Mouse (Mus musculus) stomach, postnatal 0 days (tissue): ENCODE data around the gene Pkn1. TPM values are rescaled to one million over a fixed set of nuclear protein-coding genes. Genes with fewer than 3 reads are reported as not detected.

ENCODE experiments used
- ATAC-seq: fragments of 200-750 bp; cut with Nextera tagmentation; 2 replicates; pipeline ENCODE4 v1.8.0; 2017; ENCODE audit not compliant: low FRiP score, low TSS enrichment
- DNase-seq: peaks from one replicate; pipeline ENCODE4 v3.0.0-alpha.2; 2016; ENCODE audit warnings: low spot score
- H3K27ac ChIP-seq: fragments of 300-500 bp; sonication (generic); replicated peaks from 2 replicates; pipeline ENCODE4 v1.5.1; 2014; ENCODE audit warnings: mild to moderate bottlenecking, control low read depth
- H3K27me3 ChIP-seq: fragments of 300-500 bp; sonication (generic); 2 replicates; pipeline ENCODE4 v1.6.1; 2014; ENCODE audit warnings: low read length; ENCODE audit not compliant: control insufficient read depth, insufficient read depth
- H3K36me3 ChIP-seq: fragments of 300-500 bp; sonication (generic); 2 replicates; pipeline ENCODE4 v1.6.1; 2014; ENCODE audit warnings: low read length, mixed read lengths; ENCODE audit not compliant: control insufficient read depth, insufficient read depth
- H3K4me1 ChIP-seq: fragments of 300-500 bp; sonication (generic); replicated peaks from 2 replicates; pipeline ENCODE4 v1.6.1; 2014; ENCODE audit warnings: antibody characterized with exemption; ENCODE audit not compliant: control insufficient read depth, insufficient read depth
- H3K4me2 ChIP-seq: fragments of 300-500 bp; sonication (generic); replicated peaks from 2 replicates; pipeline ENCODE4 v1.6.1; 2014; ENCODE audit warnings: low read depth, mild to moderate bottlenecking, control low read depth, moderate library complexity
- H3K4me3 ChIP-seq: fragments of 300-500 bp; sonication (generic); 2 replicates; pipeline ENCODE4 v1.5.1; 2014; ENCODE audit warnings: low read depth, low read length, control low read depth
- H3K9ac ChIP-seq: fragments of 300-500 bp; sonication (generic); 2 replicates; pipeline ENCODE4 v1.6.1; 2014; ENCODE audit warnings: mild to moderate bottlenecking, low read length, control low read depth, mixed read lengths
- H3K9me3 ChIP-seq: fragments of 300-500 bp; sonication (generic); 2 replicates; pipeline ENCODE4 v1.6.1; 2016; ENCODE audit warnings: low read length; ENCODE audit not compliant: control insufficient read depth
- CTCF ChIP-seq: IDR thresholded peaks from 2 replicates; pipeline ENCODE4 v1.5.1; 2016; ENCODE audit warnings: antibody characterized with exemption, low read depth, mild to moderate bottlenecking, moderate library complexity
- EP300 ChIP-seq: optimal IDR thresholded peaks from 2 replicates; pipeline ENCODE3; 2016; ENCODE audit warnings: antibody characterized with exemption
- WGBS: fragments of 180-500 bp; shearing (Covaris S2); extraction: QIAGEN DNeasy Blood & Tissue Kit; methylation state at CpG from one replicate; pipeline ENCODE4 v1.1.7; 2014; 5-methylcytosine and 5-hydroxymethylcytosine counted together
- polyA plus RNA-seq: library from polyadenylated mRNA; unstranded; fragments of >200 nt; fragmentation: Nextera tagmentation; extraction: Ambion mirVana; gene quantifications from 2 replicates; pipeline ENCODE4 v1.2.1, GENCODE M21; 2015

Pkn1 gene
- polyA plus RNA-seq, 1 experiment from 2014 or later = 14.4 TPM

DNA sequence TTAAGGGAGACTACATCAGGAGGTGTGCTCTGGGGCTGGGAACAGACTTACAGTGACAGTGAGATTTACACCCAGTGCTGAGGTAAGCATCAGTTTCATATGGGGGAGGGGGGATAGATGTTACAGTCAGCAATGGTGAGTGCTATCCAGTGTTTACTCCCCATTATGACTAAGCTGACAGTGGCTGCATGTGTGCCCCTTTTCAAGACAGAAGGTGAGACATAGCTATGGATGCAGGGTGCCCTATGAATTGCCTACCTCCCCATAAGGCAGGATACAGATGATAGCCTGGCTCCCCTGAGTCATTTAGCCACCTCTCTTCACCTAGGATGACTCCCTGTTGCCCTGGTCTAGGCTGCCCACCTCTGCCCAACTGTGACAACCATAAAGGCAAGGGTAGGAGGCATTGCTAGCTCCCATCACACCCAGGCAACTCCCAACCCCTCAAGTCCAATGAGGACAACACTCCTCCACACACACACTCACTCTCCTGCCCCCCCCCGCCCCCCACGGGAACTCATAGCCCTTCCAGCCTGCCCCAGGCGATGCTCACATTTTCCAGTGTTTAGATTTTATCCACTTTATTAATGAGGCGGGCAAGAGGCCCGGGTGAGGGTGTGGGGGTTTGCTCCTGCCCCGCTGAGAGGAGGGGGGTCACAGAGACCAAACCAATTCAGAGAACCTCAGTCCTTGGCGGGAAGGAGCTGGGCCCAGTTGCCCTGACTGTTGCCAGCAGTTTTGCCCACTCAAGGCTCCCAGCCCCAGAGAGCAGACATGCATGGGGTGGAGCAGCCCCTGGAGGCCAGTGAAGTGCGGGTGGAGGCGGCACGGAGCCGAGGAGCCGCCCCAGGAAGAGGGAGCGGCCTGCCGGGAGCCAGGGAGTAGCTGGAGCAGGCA, 32.8 kb downstream of the Pkn1 start, which contains the start of gene Ptger1:
Gene Ptger1, plus strand, starts transcription at position 710 of the 897 bp plus-strand sequence.
- H3K27ac ChIP-seq = peak within 1 kb of the TSS; percentile 76
- no peaks in the 10 kb centered on the region for H3K9me3 ChIP-seq
- H3K4me3 ChIP-seq = peak within 1 kb of the TSS; percentile 17; the same call in 1 of the 2 replicates
- no peaks in the 10 kb centered on the region for H3K27me3 ChIP-seq
- ATAC-seq (peak; percentile 55), DNase-seq (peak; percentile 77)
- H3K4me2 ChIP-seq = peak within 1 kb of the TSS; percentile 66
- peaks cover 31% of the 10 kb centered on the region for H3K4me1 ChIP-seq
- TF ChIP-seq CTCF (peak; percentile 47), EP300 (no peak)
- 12% methylated on average over 14 of the region's 14 CpGs for WGBS
- H3K36me3 ChIP-seq = peaks cover 14% of the 10 kb centered on the region
- H3K9ac ChIP-seq = peak within 1 kb of the TSS; percentile 51

DNA sequence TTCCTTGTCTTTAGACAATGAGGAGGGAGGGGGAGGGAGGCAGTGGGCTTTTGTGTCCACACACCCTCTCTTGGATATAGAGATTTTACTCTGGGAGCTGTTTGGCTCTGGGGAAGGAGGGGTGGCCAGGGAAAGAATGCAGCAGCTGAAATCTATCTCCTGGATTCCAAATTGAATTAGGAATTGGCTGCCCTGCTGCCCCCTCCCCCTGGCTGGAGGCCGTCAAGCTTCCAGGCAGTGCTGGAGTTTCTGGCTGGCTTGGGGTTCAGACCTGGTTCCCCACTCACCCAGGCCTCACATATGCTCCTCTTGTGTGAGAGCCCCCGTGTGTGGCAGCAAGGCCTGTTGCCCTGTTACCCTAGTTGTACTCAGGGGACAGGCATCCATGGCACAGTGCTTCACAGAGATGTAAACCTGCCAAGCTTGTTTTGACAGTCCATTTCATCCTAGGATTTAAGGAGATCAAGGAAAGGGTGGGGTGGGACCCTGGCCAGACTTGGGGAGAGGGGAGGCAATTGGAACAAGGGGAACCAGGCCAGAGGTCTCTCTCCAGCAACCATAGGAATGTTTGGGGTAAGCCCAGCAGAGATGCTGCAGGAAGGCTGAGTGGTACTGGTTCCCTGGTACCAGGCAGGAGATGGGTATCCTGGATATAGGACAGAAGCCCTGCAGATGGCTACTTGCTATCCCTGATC, 33.9 kb downstream of the Pkn1 start:
- Histone ChIP-seq H3K27me3 (no peaks in the 10 kb centered on the region), H3K4me3 (no peak overlapping the region), H3K4me1 (peaks cover 40% of the 10 kb centered on the region), H3K9me3 (no peaks in the 10 kb centered on the region), H3K36me3 (peaks cover 8% of the 10 kb centered on the region), H3K9ac (no peak overlapping the region), H3K27ac (peak overlapping the region; percentile 76), H3K4me2 (no peak overlapping the region)
- ATAC-seq (no peak), DNase-seq (peak; percentile 20)
- 26% methylated on average over 2 of the region's 2 CpGs for WGBS
- TF ChIP-seq CTCF (no peak), EP300 (peak; percentile 55)

- TF ChIP-seq EP300 (no peak), CTCF (no peak)
- peaks cover 40% of the 10 kb centered on the region for H3K4me1 ChIP-seq
- H3K4me2 ChIP-seq = no peak overlapping the region
- H3K9ac ChIP-seq = no peak overlapping the region
- ATAC-seq (no peak), DNase-seq (peak; percentile 13)
- WGBS = 86% methylated on average over 13 of the region's 13 CpGs
- no peaks in the 10 kb centered on the region for H3K9me3 ChIP-seq
- no peak overlapping the region for H3K4me3 ChIP-seq
- H3K27ac ChIP-seq = peak overlapping the region; percentile 76
- H3K36me3 ChIP-seq = peaks cover 4% of the 10 kb centered on the region; the same call in 1 of the 2 replicates
- H3K27me3 ChIP-seq = no peaks in the 10 kb centered on the region
Observed at GRCm38 (mm10) chr8:83664096-83664495, 34.9 kb downstream of the Pkn1 start.

GRCm38 (mm10) chr8:83662421-83662826, 36.6 kb downstream of the Pkn1 start:
- 2% methylated on average over 4 of the region's 4 CpGs for WGBS
- peaks cover 30% of the 10 kb centered on the region for H3K4me1 ChIP-seq
- peak overlapping the region; percentile 43 for H3K4me2 ChIP-seq
- peaks cover 6% of the 10 kb centered on the region; the same call in 1 of the 2 replicates for H3K36me3 ChIP-seq
- TF ChIP-seq CTCF (peak; percentile 98), EP300 (no peak)
- no peak overlapping the region for H3K4me3 ChIP-seq
- H3K27ac ChIP-seq = peak overlapping the region; percentile 75; the same call in 1 of the 2 replicates
- no peaks in the 10 kb centered on the region for H3K9me3 ChIP-seq
- DNase-seq = peak; percentile 93
- H3K27me3 ChIP-seq = no peaks in the 10 kb centered on the region
- peak; percentile 58 for ATAC-seq
- H3K9ac ChIP-seq = peak overlapping the region; percentile 45; the same call in 1 of the 2 replicates

DNA sequence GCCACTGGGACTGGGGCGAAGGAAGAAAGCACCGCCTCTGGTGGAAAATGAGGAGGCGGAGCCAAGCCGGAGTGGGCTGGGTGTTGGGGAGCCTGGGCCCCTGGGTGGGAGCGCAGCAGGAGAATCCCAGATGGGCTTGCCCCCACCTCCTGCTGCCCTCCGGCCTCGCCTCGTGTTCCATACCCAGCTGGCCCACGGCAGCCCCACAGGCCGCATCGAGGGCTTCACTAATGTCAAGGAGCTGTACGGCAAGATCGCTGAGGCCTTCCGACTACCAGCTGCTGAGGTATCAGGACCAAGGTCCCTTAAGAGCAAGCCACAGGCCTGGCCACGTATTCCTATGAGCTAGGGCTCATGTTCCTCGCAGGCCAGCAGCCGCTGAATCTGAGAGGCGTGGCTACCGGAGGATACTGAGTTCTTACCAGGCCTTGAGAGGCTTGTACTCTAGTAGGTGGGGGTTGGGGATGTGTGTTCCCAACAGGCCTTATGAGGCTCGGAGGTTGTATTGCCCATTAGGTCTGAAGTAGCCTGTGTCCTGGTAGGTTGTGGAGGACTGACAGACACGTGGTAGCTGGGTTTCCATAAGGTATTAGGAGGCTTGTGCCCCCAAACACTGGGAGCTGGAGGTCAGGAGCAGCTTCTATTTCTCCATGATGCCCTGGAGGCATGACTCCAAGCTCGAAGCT, 37.8 kb downstream of the Pkn1 start:
- DNase-seq = peak; percentile 39
- peak overlapping the region; percentile 80 for H3K27ac ChIP-seq
- peak overlapping the region; percentile 21; the same call in 1 of the 2 replicates for H3K4me3 ChIP-seq

More for the DNA sequence above, 37.8 kb downstream of the Pkn1 start:
- Histone ChIP-seq H3K36me3 (peaks cover 6% of the 10 kb centered on the region; the same call in 1 of the 2 replicates), H3K9me3 (no peaks in the 10 kb centered on the region), H3K4me1 (peaks cover 25% of the 10 kb centered on the region), H3K27me3 (no peaks in the 10 kb centered on the region), H3K4me2 (peak overlapping the region; percentile 43), H3K9ac (peak overlapping the region; percentile 59)
- TF ChIP-seq EP300 (no peak), CTCF (no peak)
- 23% methylated on average over 22 of the region's 22 CpGs for WGBS
- ATAC-seq = no peak
